Mouse (Mus musculus) lung, postnatal 14 days (tissue): ENCODE measurements at regions not wholly inside any gene's neighbourhood (a gene's known extent, or its start where the extent isn't known, plus 50 kb on each side); places are given as distances from the start of the nearest gene placed in this dataset.
"Not testable (repeated sequence)": the region's sequence is repeated elsewhere in the genome, so short reads cannot be mapped to it uniquely, and the experiment has no call there.

ENCODE experiments used
- DNase-seq: peaks from one replicate; pipeline ENCODE4 v3.0.0; 2021

DNA sequence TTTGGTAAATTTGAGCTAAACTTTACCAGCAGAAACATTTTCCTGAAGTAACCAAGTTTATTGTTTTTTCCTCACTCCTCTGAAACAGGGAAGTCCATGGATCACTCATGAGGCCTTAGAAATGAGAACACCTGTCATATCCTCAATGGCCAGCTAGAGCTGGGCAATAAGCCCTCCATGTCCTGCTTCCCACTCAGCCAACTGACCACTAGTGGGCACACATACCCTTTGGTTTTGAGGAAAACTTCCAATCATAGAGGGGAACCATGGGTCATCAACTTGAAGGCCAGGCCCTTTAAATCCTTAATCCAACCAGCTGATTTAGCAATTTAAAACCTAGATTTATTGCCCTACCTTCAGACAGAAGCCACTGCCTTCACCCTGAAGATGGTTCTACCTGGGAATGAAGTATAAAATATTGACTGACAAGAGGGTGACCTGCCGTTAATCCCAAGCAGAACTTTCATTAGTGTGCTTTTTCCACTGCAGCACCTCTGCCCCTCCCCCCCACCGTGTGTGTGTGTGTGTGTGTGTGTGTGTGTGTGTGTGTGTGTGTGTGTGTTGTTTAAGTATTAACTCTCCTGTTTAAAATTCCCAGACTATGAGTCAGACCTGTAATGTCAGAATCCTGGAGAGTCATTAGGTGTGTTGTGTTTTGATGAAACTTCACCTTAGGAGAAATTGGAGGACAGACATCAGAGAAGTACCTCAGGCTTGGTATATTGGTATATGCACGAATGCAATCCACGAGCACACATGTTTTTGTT is 312.3 kb downstream of the Hdgfl1 start:
- no peak for DNase-seq

DNA sequence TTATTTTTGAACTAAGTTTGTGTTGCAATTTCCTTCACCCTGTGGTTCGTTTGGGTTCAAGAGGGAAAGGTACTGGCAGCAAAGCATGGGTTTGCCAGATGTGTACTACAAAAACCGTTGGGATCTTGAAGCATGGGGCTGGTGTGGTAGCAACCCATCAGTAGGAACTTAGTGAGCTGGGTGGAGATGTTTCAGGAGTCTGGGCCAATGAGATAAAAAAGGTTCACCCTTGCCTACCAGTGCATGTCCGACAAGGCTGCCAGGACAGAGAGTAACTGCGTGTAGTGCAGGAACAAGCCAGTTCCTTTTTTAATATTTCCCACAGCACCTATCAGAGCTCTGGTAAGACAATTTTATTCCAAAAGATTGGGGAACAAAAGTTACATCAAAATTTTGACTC is 343.3 kb downstream of the Hdgfl1 start:
- DNase-seq: no peak

DNA sequence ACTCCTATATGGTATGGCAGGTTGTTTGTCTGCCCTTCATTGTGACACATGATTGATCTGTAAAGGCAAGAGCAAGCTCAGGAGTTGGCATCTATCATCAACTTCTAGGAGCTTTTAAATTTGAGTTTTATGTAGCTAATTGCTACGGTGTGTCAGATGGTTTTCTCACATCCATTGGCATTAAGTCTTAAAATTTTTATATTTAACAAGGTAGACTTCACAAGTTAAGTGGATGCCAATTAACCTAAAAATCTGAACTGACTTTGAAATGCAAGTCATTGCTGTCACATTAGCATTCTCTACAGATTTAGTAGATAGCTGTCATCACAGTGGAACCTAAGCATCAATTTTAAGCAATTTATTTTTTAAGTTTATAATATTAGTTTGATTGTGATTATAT is 345.5 kb downstream of the Hdgfl1 start:
- DNase-seq: no peak

DNA sequence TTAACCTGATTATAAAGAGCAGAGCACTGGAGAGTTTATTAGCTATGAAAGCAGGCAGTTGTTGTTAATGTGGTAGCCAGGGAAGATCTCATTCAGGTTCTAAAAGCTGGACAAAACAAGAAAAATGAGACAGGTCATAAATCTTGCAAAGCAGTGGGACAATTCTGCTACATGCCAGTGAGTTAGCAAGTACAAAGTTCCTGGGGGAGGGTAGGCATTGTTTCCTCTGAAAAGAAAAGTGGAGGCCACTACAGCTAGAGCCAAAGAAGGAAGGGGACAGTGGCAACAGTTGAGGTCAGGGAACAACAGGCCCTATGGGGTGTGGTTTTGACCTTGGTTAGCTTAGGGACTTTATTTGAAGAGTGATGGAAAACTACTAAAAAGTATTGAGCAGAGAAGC is 364.2 kb downstream of the Hdgfl1 start:
- no peak for DNase-seq

DNA sequence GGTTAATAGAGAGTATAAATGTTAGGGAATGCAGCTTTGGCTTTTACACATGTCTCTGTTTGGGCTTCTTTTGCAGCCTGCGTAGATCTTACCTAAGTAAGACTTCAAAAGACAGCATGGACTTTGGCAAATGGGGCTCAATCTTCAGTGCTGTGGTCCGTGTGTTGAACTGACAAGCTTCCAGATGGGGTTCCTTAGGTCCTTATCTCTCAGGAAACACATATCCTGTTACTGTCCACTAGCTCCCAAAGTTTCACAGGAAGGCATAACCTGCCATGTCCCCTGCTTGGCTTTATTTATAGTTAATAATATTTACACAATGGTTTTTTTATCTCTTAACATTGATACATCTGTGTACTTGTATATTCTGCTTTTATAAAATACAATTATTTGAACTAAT is 365.3 kb downstream of the Hdgfl1 start:
- DNase-seq: peak; percentile 2

DNA sequence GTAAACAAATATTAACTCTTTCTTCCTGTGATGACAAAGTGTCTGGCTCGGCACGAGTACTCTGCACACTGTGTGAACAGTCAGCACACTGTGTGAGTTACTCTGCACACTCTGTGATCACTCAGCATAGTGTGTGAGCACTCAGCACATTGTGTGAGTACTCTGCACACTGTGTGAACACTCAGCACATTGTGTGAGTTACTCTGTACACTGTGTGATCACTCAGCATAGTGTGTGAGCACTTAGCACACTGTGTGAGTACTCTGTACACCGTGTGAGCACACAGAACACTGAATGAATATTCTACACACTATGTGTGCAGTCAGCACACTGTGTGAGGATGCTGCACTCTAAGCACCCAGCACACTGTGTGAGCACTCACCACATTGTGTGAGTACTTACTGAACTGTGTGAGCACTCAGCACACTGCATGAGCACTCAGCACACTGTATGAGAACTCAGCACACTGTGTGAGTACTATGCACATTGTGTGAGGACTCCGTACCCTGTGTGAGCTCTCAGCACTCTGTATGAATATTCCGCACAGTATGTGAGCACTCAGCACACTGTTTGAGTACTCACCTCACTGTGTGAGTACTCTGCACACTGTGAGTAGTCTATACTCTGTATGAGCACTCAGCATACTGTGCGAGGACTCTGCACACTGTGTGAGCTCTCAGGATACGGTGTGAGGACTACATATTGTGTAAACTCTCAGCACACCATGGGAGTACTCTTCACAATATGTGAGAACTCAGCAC is 381.9 kb downstream of the Hdgfl1 start:
- no peak for DNase-seq

DNA sequence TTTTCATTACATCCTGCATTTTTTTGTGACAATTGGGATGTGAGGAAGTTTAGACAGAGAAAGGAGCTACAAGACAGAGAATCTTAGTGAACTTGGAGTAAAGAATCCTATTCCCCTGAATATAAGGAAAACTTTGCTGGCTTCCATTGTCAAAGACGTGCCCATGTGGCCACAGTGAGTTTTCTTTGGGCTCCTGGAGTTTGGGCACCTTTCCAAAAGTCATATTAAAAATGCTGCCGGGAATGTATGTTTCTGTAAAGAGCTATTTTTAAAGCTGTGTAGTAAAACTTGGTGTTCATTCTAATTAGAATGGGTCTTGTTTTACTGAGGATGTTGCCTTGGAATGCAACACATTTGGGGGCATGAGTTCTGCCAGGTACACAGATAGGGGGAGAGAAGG is 387.3 kb downstream of the Hdgfl1 start:
- DNase-seq: no peak

DNA sequence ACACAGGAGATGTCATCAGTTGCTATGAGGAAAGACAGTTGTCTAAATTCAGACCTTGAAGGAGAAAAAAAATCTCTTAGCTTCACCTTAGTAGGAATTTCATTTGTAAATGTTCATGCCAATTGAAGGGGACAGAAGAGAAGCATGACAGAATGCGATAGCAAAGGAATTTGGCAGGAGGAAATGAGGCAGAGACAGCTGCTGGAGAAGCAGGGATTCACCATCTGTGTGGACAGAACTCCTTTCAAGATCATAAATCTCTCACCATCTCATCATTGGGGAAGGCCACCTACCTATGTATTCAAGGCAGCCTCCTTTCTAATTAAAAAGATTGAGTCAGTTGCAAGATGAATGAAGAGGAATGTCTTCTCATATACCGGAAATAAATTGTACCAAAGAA is 387.8 kb downstream of the Hdgfl1 start:
- no peak for DNase-seq

DNA sequence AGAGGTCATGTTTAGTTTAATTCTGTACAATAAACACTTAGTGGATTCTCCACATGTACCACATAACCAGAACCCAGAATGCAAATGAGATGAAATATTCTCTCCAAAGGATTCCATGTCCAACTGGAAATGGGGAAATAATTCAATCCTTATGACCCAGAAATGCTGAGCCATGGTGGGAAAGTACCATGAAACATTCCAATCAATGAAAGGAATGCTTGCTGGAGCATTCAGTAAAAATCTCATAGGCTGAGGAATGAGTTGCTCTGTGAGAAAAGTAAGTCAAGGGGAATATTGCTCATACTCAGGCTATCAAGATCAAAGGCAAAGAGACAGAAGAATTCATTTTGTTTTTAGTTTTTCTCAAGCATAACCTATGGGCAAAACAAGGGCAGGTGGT is 394.4 kb downstream of the Hdgfl1 start:
- DNase-seq: no peak

DNA sequence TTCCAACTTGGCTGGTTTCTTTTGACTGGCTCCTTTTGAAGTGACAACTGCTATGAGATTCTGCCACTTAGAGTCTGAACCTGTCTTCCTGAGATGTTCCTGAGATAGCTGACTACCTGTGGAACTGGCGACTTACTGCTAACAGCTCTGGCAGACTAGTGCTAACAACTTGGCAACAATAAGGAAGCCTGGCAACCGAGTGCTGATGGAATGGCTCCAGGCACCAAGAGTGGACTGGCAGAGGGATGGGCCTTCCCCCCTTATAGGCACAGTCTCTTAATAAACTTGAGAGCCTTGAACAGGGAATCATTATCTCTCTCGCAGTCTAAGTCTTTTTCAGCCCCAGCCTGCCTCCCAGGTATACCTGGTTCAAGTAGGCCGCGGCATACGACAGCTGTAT is 404.1 kb downstream of the Hdgfl1 start:
- not testable (repeated sequence) for DNase-seq

DNA sequence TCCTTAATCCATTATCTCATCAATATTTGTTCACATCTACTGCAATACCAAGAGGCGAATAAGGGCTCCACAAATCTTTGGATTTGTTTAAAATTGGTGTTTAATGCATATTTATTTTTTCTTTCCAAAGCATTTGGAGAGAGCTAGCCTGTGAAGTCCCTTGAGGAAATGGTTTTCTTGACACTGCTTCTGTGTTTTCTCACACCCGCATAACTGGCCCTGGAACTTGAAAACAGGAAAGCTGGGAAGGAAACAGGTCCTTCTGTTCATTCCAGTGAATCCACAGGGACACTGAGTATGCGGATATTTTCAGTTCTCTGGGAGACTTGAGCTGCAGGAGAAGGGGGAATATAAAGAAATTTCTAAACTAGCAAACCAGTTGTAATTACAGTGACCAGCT is 413.6 kb downstream of the Hdgfl1 start:
- no peak for DNase-seq

DNA sequence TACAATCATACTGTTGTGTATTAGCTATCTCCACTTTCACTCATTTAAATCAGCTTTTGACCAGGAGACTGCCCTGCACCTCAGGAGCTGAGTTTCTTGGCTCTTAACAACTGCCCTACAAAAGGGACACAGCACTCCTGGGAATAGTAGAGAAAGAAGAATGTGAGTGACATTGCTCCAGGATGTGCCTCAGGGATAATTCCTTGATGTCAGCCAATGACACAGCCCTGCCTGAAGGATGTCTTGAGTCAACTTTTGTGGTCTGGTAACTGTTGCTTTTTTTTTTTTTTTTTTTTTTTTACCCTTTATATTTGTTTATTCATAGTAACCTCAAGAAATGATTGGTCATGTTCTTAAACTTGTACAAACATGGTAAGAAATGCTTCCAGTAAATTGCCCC is 415.5 kb downstream of the Hdgfl1 start:
- no peak for DNase-seq

DNA sequence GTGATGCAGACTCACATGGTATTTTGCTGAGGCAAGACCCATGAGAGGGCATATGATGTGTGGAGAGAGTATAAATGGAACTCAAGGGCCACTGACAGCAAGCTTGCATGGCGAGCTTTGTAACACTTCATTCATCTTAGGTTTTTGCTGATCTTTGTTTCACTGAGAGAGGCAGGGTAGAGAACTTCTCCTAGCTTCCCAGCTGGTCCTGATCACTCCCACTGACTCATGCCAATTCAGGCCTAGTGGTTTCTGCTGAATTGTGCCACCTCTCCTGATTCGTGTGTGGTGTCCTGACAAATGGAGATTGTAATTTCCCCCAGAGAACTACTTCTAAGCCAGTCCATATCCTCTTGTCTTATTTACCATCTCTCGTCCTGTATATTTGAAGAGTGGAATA is 419.5 kb downstream of the Hdgfl1 start:
- peak; percentile 34 for DNase-seq

DNA sequence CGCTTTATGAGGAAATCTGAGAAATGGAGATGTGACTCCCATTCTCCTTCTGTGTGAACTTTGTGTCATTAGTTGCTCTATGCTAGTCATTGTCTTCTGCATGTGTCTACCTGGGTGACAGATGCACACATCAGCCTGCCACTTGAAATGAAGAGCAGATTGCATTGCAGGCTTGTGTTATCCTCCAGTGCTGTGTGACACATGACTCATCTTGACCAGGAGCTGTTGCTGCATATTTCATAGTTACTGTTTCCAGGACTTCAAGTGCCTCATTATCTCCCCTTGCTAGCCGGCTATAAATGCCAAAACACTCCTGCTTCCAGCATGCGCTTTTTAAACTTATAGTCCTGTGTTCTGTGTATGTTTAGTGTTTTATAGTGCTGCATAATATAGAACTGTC is 431.2 kb downstream of the Hdgfl1 start:
- DNase-seq: no peak

DNA sequence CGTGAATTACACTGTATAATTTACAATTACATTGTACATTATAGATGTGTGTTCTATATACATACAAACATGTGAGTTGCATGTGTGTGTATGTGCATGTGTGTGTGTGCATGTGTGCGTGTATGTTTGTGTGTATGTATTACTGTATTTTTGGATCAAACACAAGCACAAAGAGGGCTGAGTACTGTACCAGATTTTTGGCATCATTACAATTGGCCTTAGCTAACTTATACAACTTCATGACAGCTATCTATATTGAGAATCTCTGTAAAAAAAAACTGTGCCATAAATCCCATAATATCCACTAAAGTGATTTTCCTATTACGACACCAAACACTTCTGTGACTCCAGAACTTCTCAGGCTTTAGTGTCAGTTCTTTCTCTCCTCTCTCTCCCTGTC is 444.9 kb downstream of the Hdgfl1 start:
- no peak for DNase-seq

DNA sequence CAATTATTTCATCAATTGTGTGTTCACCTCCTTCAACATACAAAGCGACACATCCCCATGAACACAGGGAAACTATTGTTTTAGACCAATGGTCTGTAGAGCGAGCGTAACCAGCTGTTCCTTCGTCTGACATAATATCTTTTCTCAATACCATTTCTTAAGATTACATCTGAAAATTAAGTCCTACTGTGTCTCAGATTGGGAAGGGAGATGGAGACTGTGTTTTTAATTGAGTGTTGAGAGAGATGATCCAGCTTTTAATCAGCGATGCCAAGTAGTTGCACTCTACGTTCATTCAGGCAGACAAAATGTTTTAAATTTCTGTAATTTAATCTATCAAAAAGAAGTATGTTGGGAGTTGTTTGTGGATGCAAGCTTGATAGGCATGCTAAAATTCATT is 445.3 kb downstream of the Hdgfl1 start:
- DNase-seq: peak; percentile 12

DNA sequence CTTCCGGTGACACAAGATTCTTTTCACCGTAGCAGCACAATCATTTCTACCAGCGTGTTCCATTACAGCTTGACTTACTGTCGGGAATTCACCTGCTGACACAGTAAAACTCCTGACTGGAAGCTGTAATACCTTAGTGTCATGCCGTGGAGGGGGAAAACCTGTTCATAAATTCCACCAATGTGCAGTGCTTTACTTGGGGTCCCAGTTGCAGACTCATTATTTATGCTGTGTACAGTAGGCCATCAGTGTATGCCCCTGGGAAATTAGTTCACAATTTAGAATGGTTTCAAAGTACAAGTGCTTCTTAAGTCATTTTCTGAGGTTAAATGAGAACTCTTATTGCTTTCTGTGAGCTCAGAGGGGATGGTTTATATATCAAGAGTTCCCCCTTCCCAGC is 451.4 kb downstream of the Hdgfl1 start:
- no peak for DNase-seq

DNA sequence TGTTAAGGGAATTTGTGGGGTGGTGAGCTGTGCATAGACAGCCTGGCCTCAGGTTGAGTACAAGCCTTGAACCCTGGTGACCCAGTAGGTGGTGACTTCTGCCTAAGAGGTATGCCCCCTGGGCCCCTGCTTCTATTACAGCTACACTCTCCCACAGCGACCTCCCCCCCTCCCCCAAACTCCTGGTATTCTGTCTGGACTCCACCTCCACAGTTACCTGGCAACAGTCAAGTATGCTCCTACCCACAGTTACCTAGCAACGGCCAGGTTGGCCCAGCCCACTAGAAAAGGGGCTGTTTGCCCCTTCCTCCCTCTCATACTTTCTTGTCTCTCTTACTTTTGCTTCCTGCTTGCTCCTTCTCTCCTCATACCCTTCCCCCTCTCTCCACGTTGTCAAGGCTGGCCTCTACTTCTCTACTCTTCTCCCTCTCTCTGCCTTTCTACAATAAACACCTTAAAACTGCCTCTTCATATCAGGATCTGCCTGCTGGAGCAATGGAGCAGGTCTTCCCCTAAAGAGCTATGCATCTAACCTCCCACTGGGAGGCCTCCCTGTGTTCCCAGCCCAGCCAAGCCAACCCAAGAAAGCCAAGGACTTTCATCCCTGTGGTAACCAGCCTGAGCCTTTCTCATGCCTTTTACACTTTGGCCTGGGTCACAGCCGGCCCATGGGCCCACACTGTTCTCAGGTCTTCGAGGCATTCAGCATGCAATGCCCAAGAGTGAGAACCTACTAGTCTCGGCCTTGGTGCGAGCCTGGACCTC is 457.5 kb downstream of the Hdgfl1 start:
- DNase-seq: no peak

DNA sequence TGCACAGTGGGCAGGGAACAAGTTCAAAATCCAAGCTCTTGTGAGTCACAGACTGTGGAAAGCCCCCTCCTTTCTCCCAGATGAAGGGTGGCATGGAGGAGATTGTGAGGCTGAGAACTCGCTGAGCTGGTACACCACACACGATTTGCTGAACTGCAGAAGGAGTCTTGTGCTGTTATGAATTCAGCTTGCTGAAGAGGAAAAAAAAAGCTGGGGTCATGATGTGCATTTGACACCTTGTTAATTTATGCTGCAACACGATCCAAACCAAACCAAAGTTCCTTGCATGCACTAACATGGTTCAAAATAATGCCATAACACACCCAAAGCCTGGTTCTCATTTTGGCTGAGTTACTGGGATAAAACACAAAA is 485.9 kb downstream of the Hdgfl1 start:
- DNase-seq: no peak

DNA sequence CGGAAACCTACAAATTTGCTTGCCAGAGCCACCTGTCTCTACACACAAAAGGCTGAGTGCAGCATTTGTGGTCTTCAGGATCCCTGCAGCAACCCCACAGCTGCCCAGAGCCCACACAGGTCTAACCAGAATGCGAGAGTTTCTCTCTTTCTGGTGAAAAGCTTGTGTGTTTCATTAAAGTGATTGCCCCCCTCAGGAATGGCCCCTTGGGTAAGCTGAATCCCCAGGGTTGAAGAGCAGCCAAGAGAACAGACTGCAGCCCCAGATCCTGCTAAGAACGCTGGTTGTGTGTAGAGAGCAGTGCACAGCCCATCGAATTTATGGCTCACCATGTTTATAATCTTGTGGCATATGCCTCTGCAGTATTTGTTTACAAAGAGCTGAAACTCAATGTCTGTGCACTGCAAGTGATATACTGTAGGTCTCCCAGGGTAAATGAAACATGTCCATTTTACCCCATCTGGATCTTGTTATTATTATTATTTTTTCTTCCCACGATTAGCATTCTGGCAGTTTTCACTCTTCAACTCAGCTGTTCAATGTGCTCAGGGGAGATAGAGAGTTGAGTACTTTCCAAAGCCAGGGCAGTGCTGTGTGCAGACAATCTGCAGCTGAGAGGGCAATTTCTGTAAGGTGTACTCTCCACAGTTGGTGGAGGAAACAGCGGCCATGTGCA is 486.4 kb downstream of the Hdgfl1 start:
- no peak for DNase-seq

DNA sequence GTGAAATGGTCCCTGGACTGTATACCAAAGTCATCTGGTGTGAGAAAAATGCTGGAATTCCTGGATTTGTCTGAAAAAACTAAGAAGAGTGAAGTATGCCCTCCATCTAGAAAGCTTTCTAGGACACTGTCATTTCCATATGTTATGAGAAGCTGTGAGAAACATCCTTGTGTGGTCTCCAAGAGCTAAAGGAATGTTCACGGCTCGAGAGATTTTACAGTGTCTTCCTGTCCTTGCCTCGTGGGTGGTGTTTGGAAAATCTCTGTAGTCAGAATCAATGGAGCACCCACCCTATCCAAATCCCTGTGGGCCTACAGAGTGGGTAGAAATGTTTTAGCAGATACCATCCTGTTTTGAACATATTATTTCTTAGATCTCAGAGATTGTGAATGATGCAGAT is 487.7 kb downstream of the Hdgfl1 start:
- no peak for DNase-seq

DNA sequence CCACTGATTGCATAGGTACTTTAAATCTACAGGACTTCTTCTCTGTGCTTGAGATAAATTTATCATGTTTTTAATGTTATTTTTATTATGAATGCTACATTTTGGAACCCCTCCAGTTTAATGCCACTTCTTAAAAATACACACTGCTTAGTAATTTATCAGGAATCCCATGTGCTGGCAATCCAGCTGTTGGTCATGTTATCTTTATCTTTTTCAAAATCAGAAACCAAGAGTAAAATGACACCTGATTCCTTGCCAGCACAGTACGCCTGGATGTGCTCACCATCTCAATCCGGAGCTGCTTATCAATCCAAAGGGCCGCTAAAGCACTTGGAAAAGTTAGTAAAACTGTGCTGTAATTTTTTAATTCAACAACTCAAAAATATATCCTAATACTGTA is 497.1 kb downstream of the Hdgfl1 start:
- no peak for DNase-seq

DNA sequence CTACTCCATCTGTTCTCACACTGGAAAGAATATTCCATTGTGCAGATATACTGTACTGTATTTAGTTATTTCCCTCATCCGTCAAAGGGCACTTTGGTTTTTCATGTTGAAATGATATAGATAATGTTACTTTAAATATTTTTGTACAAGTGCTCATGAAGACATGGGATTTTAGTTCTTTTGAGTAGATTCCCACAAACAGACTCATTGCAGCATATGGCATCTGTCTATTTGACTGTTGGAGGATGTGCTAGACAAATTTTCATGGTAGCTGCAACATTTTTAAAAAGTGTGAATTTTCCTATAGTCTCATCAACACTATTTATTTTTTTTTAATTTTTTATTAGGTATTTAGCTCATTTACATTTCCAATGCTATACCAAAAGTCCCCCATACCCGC is 502.5 kb downstream of the Hdgfl1 start:
- no peak for DNase-seq
